Mouse (Mus musculus): ENCODE measurements around the gene Zc2hc1c.
A peak's percentile ranks its signal among the peaks of the same experiment; 100 is the strongest.

The Zc2hc1c gene

GRCm38 (mm10) chr12:85284331-85284730, 4.1 kb upstream of the Zc2hc1c start:
- DNase-seq (ENCODE audit: low read depth, low spot score) = no peak

- DNase-seq (ENCODE audit: low read depth, low spot score) = no peak
Measured at GRCm38 (mm10) chr12:85284996-85285395, 3.4 kb upstream of the Zc2hc1c start.

DNA sequence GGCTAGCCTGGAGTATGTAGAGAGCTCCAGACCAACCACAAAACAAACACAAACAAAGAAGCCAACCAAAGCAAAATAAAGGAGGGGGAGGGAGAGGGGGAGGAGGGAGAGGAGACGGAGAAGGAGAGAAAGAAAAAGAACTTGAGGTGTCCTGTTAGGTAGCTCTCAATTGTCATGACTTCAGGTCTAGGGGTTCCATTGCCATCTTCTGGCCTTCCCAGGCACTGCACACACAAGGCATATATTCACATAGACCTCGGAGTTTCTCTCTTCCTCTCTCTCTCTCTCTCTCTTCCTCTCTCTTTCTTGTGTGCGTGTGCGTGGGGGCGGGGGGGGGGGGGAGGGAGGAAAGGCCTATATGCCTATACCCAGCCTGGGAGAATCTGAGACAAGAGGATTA, 1.4 kb upstream of the Zc2hc1c start:
- DNase-seq (ENCODE audit: low read depth, low spot score) = no peak

- DNase-seq (ENCODE audit: low read depth, low spot score) = no peak
Measured at GRCm38 (mm10) chr12:85287809-85288485, 444 bp upstream of the Zc2hc1c start, which contains the start of gene Acyp1. Gene Acyp1 (minus strand): TSS chr12:85288438.

DNA sequence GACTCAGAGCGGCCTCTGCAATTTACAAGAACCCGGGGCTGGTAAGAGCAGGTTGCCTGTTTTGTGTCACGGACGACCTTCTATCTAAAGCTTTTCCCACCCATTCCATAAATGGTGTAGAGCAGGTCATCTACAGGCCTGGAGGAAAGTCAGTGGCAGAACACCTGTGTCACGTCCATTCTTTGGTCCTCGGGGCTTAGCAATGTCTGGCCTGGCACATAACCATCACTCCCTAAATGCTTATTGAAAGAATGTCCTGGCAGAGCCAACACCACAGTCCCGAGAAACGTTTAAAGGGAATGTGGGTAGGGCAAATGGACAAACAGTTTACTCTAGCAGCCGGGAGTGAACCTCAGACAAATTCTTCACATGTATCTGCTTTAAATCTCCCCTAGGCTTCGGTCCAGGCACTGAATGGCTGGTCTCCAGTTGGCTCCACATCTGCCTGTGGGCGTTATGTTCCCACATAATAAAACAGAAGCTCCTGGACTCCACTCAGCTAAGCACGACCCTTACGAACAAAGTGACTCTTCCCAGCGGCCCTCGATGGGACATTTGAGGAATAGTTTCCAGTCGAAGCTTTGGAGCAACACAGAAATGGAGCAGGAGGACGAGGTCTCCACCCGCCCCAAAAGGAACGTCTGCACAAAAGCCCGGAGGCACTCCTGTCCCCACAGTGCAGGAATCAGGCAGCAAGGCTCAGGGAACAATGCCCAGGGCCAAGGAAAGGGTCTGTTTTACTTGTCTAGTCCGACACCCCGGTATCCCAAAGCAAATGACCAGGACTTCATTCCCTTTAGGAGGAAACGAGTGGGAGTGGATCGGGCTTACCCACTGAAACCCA, 988 bp downstream of the Zc2hc1c start:
- no peak for DNase-seq (ENCODE audit: low read depth, low spot score)

- no peak for DNase-seq (ENCODE audit: low read depth, low spot score)
Measured at GRCm38 (mm10) chr12:85290633-85291032, 2.2 kb downstream of the Zc2hc1c start.

DNA sequence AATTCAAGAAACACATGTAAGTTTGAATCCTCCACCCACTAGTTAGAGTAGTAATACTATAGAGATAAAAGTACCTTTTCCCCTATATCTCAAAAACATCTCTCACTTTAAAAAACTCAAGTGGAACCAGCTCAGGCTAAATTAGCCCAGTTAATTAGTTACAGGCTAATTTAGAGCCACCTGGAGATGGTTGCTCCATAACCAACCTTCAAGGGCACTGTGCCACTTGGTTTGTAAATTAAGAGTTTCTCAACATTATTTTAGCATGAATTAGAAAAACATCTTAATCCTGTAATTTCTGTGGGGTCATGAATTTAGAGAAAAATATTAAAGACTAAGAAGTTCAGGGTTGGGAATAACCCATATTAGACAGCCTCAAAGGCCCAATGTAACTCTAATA, 3.1 kb downstream of the Zc2hc1c start:
- DNase-seq (ENCODE audit: low read depth, low spot score) = no peak

GRCm38 (mm10) chr12:85292288-85292687, 3.9 kb downstream of the Zc2hc1c start:
- no peak for DNase-seq (ENCODE audit: low read depth, low spot score)

GRCm38 (mm10) chr12:85292906-85293305, 4.5 kb downstream of the Zc2hc1c start:
- no peak for DNase-seq (ENCODE audit: low read depth, low spot score)

DNA sequence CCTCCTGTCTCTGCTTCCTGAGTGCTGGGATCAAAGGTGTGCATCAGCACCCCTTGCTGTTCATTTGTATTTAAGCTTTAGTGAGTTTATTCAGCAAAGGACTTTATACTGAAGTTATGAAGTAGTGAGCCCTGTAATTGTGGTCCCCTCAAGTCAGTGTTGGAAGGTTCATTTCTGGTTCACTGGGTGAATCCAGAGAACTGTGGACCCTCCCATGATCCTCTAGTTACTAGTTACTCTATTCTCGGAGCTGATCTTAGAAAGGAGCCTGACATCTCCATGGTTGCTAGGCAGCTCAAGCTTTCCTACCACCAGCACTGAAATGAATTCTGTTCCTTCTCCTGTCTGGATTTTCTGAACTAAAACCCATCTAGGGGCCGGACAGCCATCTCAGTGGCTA, 7.1 kb downstream of the Zc2hc1c start:
- no peak for DNase-seq (ENCODE audit: low read depth, low spot score)

DNA sequence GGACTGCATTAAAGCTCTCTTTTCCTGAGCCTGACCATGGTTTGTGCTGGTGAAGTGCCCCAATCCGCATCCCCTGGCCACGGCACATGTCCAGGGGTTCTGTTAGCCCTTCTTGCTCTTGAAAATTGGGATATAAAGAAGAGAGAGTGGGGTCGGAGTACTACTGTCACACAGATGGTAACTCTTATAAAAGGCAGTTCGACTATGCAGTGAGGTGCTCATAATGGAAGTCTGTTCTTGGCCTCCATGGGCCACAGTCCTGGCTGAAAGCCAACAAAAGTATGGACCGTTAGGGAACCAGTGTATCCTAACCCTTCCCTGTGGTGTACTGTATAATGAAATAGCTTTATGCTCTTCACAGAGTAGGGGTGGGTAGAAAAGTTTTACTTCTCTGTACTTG, 8.5 kb downstream of the Zc2hc1c start:
- no peak for DNase-seq (ENCODE audit: low read depth, low spot score)

DNA sequence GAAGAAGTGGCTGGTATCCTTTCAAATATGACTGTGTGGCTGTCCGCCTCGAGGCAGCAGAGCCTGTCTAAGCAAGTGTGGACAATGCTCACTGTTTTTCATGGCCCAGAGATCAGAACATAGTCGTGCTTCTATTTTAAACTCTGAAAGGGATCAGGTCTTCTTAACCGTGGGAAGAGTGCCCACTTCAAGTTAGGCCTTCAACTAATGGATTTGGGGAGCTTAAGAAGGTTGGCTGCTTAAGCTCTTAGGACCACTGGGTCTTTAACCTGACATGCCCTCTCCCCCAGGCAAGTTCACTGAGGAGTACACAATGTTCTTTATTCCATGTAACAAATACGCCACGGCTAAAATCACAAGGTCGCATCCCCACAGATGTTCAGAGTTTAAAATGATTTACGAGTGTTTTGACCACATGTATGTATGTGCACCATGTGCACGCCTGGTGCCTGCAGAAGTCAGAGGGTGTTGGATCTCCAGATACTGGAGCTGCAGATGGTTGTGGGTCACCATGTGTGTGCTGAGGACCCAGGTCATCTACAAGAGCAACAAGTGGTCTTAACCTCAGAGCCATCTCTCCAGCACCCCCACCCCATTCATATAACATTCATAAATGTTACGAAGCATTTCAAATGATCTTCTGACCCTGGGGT, 9.1 kb downstream of the Zc2hc1c start:
- DNase-seq (ENCODE audit: low read depth, low spot score) = no peak

DNA sequence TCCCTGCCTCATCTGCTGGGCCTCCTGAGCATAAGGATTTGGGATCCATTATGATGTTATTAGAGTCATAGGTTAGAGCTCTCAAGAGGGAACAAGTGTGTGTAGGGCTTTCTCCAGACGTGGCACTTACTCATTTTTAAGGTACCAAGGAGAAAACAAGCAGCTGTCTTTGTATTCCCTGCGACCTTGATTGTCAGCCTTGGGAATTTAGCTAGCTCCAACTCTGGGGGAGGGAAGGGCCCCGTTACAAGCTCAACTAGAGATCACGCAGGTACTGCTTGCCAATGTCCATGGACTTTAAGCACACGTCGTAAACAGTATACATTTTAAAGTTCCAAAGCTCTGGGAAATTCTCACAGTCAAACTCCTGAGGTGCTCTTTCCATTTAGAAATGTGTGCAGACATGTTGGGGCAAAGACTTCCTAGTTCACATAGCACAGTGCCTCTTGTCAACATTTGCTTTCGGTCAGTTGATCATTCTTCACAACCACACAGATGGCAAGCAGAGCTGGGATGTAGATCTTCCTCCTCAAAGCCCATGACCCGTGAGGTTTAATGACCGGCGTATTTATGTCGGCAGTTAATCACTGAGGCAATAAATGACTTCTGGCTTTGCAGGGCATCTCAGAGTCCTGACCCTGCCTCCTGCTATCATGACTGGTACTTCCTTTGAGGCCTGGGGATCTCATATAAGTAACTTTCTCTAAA, 9.9 kb downstream of the Zc2hc1c start:
- DNase-seq (ENCODE audit: low read depth, low spot score) = no peak

GRCm38 (mm10) chr12:85298835-85299180, 10.4 kb downstream of the Zc2hc1c start:
- no peak for DNase-seq (ENCODE audit: low read depth, low spot score)

- DNase-seq (ENCODE audit: low read depth, low spot score) = no peak
Measured at GRCm38 (mm10) chr12:85303256-85303655, 14.9 kb downstream of the Zc2hc1c start.

DNA sequence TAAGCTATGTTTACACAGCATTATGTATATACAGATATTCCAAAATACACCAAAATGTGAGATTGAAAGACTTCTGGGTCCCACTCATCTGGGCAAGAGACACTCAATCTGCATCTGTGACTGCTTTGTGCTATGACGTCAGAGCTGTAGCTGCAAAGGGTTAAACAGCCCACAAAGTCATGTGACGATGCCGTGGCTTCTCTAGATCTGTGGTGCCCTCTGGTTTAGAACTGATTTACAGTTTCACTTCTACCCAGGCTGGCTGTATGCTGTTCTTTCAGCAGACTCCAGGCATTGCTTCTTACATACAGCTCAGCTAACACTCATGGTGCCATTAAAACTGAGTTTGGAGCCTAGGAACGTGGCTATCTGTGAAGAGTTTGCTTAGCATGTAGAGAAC, 16.3 kb downstream of the Zc2hc1c start:
- no peak for DNase-seq (ENCODE audit: low read depth, low spot score)

DNA sequence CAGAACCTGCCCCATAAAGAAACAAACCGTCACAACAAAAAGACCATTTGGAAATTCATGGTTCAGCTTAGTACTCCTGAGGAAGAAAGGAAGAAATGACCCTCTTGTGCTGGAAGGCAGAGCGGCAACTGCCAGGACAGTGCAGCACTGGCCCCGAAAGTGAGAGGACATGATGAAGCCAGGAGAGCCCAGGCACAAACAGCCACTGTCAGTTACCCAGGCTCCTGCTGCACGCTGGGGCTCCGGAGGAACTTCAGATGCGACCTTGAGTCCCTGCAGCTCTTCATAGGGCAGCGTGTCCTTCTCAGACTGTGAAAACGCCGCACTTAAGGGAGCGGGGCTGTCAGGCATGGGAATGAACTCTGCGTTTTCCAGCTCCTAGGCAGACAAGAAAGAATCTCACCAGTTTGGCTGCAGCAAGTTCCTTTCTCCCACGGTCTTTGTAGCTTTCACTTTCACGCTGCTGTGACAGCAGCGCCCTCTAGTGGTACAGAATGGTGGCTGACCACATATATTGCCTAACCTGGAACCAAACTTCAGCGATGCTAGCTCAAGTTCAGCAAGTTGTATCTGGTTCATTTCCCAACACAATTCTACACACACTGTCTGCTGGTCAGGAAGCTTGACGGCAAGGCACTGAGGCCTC, 17.0 kb downstream of the Zc2hc1c start:
- peak; percentile 79 for DNase-seq (ENCODE audit: low read depth, low spot score)

- no peak for DNase-seq (ENCODE audit: low read depth, low spot score)
Measured at GRCm38 (mm10) chr12:85308651-85309050, 20.3 kb downstream of the Zc2hc1c start.

DNA sequence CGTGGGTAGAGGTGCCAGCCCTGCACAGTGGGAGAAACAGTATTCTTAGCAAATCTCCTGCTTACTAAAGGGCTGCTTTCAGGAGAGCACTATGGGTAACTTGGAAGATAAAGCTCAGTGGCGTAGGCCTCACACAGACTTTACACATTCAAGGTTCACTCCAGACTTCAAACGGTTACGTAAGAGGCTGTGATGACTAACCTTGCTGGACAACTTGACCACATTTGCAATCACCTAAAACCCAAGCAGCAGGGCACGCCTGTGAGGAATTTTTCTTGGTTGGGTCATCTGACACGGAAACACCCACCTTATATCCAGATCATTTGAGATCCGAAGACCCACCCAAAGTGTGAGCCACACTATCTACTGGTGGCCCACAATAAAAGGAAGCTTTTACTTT, 41.8 kb downstream of the Zc2hc1c start:
- no peak for DNase-seq (ENCODE audit: low read depth, low spot score)

DNA sequence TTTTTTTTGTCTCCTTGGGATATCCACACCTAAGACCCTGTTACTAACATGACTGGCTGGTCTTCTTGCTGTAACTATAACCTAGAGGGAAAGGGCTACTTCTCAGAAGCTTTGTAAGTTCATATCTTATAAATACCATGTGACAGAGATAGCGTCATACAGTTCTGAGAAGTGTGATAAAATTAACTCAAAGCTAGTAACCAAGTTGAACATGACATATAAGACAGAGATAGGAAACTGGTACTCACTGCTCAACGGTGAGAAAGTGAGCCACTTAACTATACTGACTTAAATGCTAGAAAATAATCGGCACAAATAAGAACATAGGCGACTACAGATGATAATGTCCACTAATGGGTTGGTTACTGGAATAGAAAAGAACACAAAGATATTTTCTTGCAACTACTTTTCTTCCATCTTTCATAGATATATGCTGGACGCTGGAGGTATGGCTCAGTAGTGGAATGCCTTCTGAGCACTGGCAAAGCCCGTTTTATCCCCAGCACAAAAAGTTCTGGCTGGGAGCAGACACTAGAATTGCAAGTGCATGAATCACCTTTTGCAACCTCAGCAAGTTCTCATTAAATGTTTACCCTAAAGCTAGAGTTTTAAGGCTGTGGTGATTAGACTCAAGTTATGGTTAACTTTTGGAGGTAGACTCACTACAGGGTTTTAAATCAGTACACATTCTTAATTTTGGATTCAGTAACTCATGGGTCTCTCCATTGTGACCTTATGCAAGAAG, 49.3 kb downstream of the Zc2hc1c start:
- DNase-seq (ENCODE audit: low read depth, low spot score) = no peak

GRCm38 (mm10) chr12:85338815-85339214, 50.4 kb downstream of the Zc2hc1c start:
- no peak for DNase-seq (ENCODE audit: low read depth, low spot score)
